Mouse (Mus musculus): ENCODE results near the gene Hrnr.

Gene Hrnr

DNA sequence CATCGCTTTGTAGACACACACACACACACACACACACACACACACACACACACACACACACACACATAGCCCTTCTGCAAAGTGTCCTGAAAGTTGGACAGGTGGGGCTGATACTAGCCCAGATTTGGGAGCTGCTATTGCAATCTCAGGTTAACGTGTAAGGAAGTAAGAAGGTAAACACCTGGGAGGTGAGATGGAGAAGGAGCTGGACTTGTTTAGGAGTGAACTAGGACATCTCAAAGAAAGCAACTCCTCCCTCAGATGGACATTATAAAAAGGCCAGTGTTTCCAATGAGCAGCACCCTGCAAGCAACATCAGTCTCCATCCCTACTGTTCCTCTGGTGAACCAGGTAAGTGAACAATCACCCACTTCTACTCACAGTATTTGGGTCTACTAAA is at the start of gene Hrnr:
Gene Hrnr, plus strand, starts transcription at position 301 of the 400 bp plus-strand sequence.
- no peak for DNase-seq (ENCODE audit: low read depth, low spot score)

DNA sequence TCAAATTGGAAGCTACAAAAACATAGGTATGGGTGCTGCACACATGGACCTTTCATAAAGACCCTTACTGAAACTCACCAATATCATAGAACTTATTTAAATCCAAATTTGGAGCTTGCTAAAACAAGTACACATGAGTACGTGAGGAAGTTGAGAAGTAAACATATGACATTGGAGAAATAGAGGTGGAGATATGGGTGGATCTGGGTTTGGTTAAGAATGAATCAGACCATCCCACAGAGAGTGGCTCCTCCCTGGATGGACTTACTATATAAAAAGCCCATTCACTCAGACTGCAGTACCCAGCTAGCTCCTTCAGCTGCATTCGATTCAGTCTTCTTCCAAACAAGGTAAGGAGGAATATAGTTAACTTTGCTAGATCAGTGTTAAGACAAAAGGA is 46.3 kb upstream of the Hrnr start, which contains the start of gene Flg:
Gene Flg, plus strand, starts transcription at position 301 of the 400 bp plus-strand sequence.
- no peak for DNase-seq (ENCODE audit: low read depth, low spot score)

DNA sequence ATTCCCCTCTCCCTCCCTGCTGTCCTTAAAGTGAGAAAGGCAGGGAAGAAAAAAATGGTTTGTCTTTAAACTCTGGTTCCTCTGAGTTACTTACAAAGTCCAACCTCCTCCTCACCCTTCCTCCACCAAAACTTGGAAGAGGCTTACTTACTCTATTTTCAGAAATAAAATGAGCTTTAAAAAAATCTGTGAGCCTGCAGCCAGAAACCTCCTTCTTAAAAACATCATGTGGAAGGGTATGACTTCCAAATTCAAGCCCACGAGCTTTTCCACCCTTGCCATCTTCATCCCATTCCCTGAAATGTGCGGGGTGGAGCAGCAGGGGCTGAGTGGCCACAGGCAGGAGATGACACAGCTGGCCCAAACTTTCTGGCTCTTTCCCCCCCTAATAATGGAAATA is 22.0 kb upstream of the Hrnr start:
- no peak for DNase-seq (ENCODE audit: low read depth, low spot score)

DNA sequence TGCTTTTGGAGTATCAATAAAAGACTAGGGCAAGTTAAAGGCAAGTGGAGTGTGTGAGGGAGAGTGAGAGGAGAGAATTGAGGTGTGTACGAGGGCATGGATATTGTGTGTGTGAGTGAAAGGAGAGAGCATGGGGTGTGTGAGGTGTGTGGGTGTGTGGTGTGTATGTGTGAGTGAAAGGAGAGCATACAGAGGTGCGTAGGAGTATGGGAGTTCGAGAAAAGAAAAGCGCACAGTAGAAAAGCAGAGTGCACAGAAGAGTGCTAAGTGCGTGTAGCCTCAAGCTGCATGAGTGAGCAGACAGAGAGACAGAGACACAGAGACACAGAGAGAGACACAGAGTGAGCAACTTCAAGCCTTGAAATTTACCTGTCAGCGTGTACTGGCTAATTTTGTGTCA is 19.7 kb upstream of the Hrnr start:
- DNase-seq (ENCODE audit: low read depth, low spot score): no peak

DNA sequence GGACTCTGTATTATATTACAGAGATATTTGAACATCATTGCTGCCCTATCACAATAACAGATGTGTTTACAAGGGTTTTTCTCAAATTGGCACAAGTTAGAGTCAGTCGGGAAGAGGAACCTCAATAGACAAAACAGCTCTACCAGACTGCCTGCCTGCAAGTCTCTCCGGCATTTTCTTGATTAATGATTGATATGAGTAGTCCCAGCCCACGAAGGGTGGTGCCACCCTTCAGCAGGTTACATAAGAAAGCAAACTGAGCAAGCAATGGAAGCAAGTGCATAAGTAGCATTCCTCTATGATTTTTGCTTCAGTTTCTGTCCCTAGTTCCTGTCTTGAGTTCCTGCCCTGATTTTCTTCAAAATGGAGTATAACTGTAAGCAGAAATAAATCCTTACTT is 17.7 kb upstream of the Hrnr start:
- DNase-seq (ENCODE audit: low read depth, low spot score): no peak

DNA sequence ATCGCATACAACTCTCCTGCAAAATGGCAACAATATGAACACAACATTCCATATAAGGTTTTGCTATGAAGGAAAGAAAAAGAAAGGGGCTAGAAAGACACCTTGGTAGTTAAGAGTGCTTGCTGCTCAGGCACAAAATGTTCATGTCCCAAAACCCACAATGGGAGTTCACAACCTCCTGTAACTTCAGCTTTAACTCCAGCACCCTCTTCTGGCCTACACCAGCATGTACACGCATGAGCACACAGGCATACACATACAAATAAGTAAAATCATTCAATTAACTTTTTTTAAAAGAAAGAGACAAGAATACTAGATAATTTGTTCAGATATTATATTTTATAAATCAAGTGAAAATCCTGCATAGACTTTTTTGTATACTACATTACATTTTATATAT is 13.4 kb upstream of the Hrnr start:
- no peak for DNase-seq (ENCODE audit: low read depth, low spot score)

DNA sequence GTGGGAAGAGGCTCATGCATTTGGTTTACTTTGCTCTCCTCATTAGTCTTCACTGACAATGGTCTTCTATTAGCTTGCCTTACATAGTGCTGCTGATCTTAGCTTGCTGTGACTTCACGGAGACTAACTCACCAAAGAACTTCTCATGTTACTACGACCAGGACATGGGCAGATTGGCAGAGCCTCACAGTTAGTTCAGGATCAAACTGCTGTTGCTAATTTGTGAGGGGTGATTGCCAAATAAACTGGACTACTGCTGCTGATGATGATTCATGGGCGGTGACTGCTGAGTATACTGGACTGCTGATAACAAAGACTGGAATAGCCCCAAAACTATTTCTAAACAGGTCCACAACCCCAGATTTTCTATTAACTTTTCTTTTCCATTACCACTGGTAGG is 8.2 kb upstream of the Hrnr start:
- no peak for DNase-seq (ENCODE audit: low read depth, low spot score)

DNA sequence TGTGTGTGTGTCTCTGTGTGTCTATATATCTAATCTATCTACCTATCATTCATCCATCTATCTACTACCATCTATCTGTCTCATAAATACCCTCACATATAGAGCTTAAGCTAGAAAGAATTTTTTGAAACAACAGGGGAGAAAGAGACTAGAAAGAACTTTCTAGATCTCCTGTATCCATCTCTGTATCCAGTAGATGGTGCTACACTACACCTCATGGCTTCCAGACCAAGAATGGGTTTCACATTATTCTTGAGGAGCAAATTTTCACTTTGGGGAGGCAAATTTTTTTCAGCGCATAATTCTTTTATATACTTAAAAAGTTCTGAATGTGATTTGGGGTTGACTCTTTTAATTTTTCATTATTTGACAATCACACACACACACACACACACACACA is 5.2 kb upstream of the Hrnr start:
- DNase-seq (ENCODE audit: low read depth, low spot score): no peak

DNA sequence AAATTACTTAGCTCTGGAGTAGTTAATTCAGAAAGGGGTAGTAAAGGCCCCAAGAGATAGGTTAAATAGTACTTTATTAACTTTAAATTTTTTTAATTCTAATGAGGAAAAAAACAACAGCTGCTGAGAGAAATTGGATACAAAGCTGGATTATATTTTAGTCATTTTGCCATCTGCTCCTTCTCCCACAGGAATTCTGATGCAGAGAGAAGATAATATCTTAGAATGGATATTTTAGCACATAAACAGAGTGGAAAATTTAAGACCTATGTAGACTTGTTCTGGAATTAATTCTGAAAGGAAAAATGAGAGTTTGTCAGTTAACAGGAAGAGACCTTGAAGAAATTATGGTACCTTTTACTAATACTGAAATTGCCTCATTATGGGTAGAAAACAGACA is 18.2 kb downstream of the Hrnr start:
- no peak for DNase-seq (ENCODE audit: low read depth, low spot score)

DNA sequence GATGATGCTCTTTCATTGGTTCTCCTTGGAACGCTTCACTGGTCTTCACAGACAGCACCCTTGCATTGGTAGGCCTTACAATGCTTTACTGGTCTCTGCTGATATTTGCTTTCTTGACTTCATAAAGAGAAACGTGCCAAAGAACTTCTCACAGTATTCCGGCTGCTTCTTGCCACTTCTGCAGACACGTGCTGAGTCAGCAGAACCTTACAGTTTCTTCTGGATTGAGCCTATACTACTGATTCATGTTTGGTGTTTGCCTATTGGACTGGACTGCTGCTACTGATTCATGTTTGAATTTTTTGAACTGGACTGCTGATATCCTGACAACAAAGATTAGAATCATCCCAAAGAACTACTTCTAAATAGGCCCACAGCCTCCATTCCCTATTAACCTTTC is 20.5 kb downstream of the Hrnr start:
- DNase-seq (ENCODE audit: low read depth, low spot score): no peak

DNA sequence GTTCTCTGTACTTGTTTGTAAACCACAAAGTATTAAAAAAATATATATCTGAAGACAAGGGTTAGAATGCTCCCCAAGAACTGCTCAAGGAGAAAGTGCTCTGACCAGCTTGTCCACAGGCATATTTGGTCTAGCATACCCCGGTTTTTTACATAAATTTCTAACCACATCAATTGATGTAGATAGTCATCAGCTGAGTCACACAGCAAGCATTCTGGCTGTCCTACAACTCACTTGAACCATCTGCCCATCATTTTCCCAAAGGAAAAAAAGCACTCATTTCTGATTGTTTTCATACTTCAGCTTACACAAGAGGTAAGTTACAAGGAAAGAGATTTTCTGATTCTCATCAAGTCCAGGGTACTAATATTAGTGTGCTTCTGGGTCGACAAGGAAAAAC is 27.3 kb downstream of the Hrnr start:
- no peak for DNase-seq (ENCODE audit: low read depth, low spot score)

DNA sequence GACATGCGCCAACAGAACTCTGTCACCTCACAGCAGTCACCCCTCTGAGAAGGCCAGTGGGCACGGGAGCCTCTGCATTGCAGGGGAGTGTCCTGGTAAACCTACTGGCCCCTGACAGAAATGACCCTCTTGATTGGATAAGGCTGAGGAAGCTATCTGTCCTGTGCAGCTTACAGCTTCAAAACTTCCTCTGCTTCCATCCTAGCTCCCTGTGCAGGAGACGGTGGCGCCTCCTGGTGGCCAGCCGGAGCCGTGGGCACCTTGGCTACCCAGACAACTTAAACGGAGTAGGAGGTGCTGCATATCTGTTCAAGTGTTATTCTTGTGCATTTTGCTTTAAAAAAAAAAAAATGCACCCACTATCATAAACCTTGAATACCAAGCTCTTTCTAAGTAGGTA is 40.5 kb downstream of the Hrnr start:
- DNase-seq (ENCODE audit: low read depth, low spot score): no peak

DNA sequence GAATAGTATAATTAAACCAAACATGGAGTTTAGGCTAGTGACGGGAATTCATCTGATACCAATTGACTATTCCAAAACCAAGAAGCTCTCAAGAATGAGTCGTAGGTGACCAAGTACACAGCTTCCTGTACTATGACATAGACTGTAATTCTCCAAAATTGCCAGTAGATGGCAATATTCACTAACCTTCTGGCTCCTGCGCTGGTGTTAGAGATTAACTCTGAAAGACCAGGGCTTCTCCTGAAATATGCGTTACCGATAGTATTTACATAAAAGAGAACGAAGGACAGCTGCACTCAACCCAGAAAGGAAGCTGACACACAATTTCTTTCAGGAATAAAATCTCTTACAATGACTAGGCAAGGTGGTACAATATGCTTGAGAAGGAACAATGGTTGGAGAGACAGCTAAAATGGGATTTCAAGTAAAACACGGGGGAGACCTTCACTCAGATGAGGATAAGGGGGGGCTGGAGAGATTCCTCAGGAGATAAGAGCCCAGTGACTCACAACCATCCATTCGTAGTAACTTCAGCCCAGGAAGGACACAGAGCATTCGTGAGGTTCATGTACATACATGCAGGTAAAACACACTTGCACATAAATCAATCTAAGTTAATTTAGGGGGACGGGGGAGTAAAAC is 42.5 kb downstream of the Hrnr start:
- no peak for DNase-seq (ENCODE audit: low read depth, low spot score)

DNA sequence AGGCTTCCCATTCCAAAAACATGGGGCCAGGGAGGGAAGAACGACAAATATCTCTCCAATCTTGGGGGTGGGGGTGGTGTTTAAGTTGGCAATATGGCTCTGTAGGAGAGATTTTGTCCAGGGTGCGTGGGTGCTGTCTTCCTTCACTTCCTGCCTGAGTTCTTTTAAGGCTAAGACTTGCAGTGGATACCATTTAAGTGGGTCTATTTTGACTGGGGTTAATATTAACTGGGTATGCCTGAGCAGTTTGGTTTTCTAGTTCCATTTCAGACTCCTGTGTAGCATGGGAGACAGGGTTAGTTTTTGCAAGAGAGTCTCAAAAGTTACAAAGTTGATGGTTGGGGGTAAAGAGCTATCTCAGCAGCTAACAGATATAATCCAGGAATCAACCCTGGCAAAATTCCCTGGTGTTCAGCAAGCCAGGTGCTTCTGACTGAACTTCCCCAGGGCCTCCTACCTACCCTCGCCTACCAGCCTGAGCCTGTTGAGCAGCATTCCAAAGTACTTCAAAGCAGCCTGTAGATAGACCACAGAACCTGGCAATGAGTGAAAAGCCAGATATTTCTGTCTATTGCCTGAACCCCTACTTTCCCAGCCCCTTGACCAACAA is 47.5 kb downstream of the Hrnr start:
- DNase-seq (ENCODE audit: low read depth, low spot score): no peak

DNA sequence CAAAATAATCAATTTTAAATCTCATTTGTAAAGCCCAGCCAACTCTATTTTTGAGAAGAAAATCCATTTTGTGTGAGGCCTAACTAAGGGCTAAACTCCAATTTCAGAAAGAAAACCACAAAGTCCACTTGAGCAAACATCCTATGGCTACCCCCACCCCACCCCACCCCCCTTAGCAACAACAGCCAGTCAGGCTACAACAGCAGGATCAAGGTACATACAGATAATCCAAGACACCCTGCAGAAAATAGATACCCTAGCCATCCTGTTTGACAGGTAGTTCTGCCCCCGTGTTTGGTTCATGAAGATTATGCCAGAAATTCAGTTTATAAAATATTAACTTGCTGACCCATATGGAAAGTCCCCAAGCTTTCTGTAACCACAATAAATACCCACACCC is 48.6 kb downstream of the Hrnr start:
- no peak for DNase-seq (ENCODE audit: low read depth, low spot score)

DNA sequence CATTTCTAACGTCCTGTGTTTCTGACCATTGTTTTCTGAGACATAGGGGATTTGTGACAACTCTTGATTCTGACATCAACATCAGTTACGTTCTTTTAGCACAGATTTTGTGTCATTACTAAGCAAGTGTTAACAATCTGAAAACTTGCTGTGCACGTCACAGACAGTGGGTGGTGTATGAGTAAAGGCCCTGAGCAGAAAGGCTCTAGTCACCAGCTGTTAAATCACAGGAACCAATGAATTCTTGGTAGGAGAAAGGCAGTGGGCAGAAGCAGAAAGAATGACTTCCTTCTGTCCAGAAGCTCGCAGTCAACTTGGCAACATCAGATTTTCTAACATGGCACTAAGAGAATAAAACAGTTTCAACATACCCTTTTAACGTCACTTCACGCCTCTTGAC is 53.9 kb downstream of the Hrnr start:
- DNase-seq (ENCODE audit: low read depth, low spot score): no peak

DNA sequence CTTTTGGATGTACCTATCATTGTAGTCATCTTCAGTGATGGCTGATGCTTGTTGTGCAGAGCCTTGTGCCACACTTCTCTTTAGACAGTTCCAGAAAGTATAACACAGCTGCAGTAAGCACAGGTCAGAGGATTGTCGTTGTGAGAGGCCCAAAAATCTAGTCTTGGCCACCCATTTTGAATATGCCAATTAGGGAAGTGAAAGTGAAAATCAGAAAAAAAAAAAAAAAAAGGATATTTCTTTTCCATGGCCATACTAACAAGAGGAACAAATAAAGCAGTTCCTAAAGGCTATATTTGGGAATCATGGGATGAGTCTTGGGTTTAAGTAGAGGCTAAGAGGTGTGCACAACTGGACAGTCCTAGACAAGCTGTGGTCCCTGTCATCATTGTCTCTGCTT is 55.6 kb downstream of the Hrnr start:
- no peak for DNase-seq (ENCODE audit: low read depth, low spot score)

DNA sequence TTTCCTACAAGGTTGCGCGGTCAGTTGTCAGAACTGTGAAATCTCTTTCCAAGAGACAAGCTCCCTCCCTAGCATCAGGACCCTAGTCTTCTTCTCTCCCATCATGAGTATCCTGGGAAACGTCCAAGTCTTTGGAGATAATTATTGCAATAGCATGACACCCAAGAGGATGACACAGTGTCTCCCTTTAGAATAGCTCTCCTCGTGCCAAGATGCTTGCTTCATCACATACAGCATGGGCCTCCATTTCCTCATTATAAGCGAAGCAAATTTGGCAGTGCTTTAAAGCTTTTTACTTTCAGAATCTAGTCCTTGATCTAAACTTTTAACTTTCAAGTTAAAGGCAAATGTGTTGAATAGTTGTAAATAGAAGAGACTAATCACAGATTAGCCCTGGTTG is 56.1 kb downstream of the Hrnr start:
- no peak for DNase-seq (ENCODE audit: low read depth, low spot score)

DNA sequence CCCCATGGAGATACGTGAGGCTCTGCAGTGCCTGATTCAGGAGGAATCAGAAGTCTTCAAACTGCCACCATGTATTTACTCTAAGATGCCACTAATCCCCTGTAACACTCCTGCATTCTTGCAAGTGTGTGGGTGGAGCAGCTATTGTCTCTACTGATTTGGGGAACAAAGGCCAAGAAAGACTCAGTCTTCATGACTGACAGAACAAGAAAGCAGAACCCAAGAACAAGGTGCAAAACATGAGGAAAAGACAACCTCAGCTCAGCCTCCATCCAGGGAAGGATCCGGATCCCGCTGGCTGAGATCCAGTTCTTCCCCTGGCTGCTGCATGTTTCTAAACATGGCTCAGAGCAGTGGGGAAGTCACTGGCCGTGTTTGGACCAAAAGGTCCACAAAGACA is 58.6 kb downstream of the Hrnr start:
- no peak for DNase-seq (ENCODE audit: low read depth, low spot score)

Measured in retina, adult 2 months (tissue).